Mouse (Mus musculus): Measurements from ENCODE around the gene Opcml. TPM values are rescaled to one million over a fixed set of nuclear protein-coding genes. Genes with fewer than 3 reads are reported as not detected.

Gene Opcml
- polyA plus RNA-seq, 1 experiment from 2014 or later, result 0.31 TPM

DNA sequence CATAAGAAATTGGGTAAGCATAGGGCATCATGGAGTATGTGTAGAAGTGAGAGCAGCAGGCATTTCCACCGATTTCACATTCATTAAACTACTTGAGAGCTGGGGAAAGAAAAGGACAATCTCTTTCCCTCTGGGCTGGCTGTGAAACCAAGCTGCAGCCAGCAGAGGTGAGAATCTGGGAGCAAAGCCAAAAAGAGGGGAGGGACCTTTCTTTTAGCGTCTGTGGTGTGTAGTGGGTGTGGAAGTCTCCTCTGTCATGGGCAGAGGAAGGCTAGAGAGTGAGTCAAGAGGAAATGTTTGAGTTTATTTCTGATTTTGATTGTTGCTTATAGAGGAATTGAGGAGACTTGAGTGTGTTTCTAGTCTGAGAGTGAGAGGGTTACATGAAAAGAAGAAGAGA is 172.8 kb downstream of the Opcml start:
- 22% methylated on average over 2 of the region's 2 CpGs for WGBS (ENCODE audit: insufficient replicate concordance)
- DNase-seq, result no peak
- no peaks in the 10 kb centered on the region for H3K36me3 ChIP-seq
- no peak overlapping the region for H3K4me3 ChIP-seq (replicated peaks)
- no peak for ATAC-seq (ENCODE audit: low read depth)
- no peaks in the 10 kb centered on the region for H3K9me3 ChIP-seq (replicated peaks)
- no peaks in the 10 kb centered on the region for H3K27me3 ChIP-seq
- H3K9ac ChIP-seq, result no peak overlapping the region
- no peak overlapping the region for H3K27ac ChIP-seq
- no peaks in the 10 kb centered on the region for H3K4me1 ChIP-seq (replicated peaks)
- no peak overlapping the region for H3K4me2 ChIP-seq

- no peaks in the 10 kb centered on the region for H3K36me3 ChIP-seq
- H3K9me3 ChIP-seq (replicated peaks), result no peaks in the 10 kb centered on the region
- H3K4me3 ChIP-seq (replicated peaks), result no peak overlapping the region
- no peak overlapping the region for H3K4me2 ChIP-seq
- 60% methylated on average over 10 of the region's 10 CpGs for WGBS (ENCODE audit: insufficient replicate concordance)
- ATAC-seq (ENCODE audit: low read depth), result no peak
- no peaks in the 10 kb centered on the region for H3K27me3 ChIP-seq
- no peak for DNase-seq
- H3K4me1 ChIP-seq (replicated peaks), result no peaks in the 10 kb centered on the region
- no peak overlapping the region for H3K9ac ChIP-seq
- no peak overlapping the region for H3K27ac ChIP-seq
These were observed 174.5 kb downstream of the Opcml start for GRCm38 (mm10) chr9:27964902-27965550.

- ATAC-seq (ENCODE audit: low read depth) (no peak), DNase-seq (no peak)
- H3K9ac ChIP-seq, result no peak overlapping the region
- H3K4me3 ChIP-seq (replicated peaks), result no peak overlapping the region
- H3K4me2 ChIP-seq, result no peak overlapping the region
- H3K27ac ChIP-seq, result no peak overlapping the region
- H3K27me3 ChIP-seq, result no peaks in the 10 kb centered on the region
- H3K36me3 ChIP-seq, result no peaks in the 10 kb centered on the region
- H3K4me1 ChIP-seq (replicated peaks), result no peaks in the 10 kb centered on the region
- H3K9me3 ChIP-seq (replicated peaks), result no peaks in the 10 kb centered on the region
These were observed 177.7 kb downstream of the Opcml start for GRCm38 (mm10) chr9:27968266-27968665.

- no peak for DNase-seq
- Histone ChIP-seq H3K36me3 (no peaks in the 10 kb centered on the region), H3K27me3 (no peaks in the 10 kb centered on the region), H3K9me3 (replicated peaks) (no peaks in the 10 kb centered on the region), H3K4me3 (replicated peaks) (no peak overlapping the region), H3K4me2 (no peak overlapping the region), H3K4me1 (replicated peaks) (no peaks in the 10 kb centered on the region), H3K9ac (no peak overlapping the region), H3K27ac (no peak overlapping the region)
- no peak for ATAC-seq (ENCODE audit: low read depth)
- WGBS (ENCODE audit: insufficient replicate concordance), result 63% methylated on average over 5 of the region's 5 CpGs
These were observed 181.7 kb downstream of the Opcml start for GRCm38 (mm10) chr9:27972293-27972692.

- Histone ChIP-seq H3K9me3 (replicated peaks) (no peaks in the 10 kb centered on the region), H3K27ac (no peak overlapping the region), H3K4me1 (replicated peaks) (no peaks in the 10 kb centered on the region), H3K4me3 (replicated peaks) (no peak overlapping the region), H3K9ac (no peak overlapping the region), H3K36me3 (no peaks in the 10 kb centered on the region), H3K27me3 (no peaks in the 10 kb centered on the region), H3K4me2 (no peak overlapping the region)
- no peak for ATAC-seq (ENCODE audit: low read depth)
- no peak for DNase-seq
These were observed 192.0 kb downstream of the Opcml start for GRCm38 (mm10) chr9:27982576-27982975.

DNA sequence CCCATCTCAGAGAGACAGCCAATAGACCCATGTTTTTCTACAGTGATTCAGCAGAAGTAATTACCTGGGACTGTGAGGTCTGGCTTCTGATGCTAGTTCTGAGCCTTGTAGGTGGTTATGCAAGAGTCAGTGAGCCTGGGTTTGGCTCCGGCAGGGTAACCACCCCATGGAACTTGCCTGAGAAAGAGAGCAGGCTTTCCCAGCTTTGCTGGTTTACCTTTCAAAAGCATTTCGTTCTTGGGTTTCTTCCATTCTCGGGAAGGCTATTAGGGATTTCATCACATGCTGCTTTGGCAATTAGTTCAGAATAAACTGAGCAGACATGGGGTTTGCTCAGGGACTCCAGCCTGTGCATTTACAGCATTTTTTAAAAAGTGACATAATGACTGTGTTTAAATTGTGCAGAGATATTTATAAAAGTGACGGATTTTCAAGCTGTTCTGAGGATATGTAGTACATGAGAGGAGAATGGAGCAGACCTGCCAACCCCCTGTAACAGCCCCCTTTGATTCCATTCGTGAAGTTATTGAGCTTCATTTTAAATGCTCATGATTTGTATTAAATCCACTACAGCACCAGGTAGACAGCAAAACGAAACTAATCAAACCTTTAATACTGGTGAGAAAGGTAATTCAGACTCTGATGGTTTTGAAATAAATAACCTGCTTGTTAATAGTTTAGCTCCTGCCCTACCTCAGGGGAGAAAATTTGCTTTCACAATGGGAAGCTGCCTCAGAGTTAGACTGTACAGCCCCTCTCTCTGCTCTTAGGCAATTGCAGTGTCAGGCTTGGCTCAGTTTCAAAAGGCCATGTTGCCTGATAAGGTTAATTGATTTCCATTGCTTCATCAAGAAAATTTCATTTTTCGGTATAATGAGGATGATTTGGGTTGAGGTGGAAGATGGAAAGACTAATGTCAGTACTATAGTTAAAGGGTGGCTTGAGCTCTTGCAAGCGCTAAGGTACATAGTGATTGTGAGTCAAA is 196.3 kb downstream of the Opcml start:
- Histone ChIP-seq H3K4me3 (replicated peaks) (no peak overlapping the region), H3K9me3 (replicated peaks) (no peaks in the 10 kb centered on the region), H3K4me1 (replicated peaks) (no peaks in the 10 kb centered on the region), H3K27me3 (no peaks in the 10 kb centered on the region), H3K27ac (no peak overlapping the region), H3K36me3 (no peaks in the 10 kb centered on the region), H3K9ac (no peak overlapping the region), H3K4me2 (no peak overlapping the region)
- DNase-seq (no peak), ATAC-seq (ENCODE audit: low read depth) (no peak)
- 51% methylated on average over 8 of the region's 8 CpGs for WGBS (ENCODE audit: insufficient replicate concordance)

DNA sequence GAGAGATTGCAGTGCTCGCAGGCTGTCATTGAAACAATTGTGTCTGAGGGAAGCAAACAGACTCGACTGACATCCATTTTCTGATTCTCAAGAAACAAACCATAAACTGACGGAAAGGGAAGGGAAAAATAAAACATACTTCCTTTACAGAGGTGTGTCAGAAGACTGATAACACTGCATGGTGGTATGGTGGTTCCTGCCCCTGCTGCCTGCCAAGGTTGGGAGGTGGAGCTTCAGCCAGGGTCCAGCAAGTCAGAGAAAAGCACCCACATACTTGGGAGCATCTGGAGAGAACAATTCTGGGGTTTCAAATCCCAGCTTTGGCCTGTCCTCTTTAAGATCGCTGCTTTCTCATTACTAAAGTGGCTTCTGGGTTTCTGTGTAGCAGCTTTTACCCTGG is 201.0 kb downstream of the Opcml start:
- Histone ChIP-seq H3K36me3 (no peaks in the 10 kb centered on the region), H3K4me1 (replicated peaks) (no peaks in the 10 kb centered on the region), H3K9me3 (replicated peaks) (no peaks in the 10 kb centered on the region), H3K27me3 (no peaks in the 10 kb centered on the region), H3K9ac (no peak overlapping the region), H3K27ac (no peak overlapping the region), H3K4me2 (no peak overlapping the region), H3K4me3 (replicated peaks) (no peak overlapping the region)
- DNase-seq, result no peak
- ATAC-seq (ENCODE audit: low read depth), result no peak
- 24% methylated on average over 4 of the region's 4 CpGs for WGBS (ENCODE audit: insufficient replicate concordance)

- Histone ChIP-seq H3K9ac (no peak overlapping the region), H3K4me1 (replicated peaks) (no peaks in the 10 kb centered on the region), H3K36me3 (no peaks in the 10 kb centered on the region), H3K4me2 (no peak overlapping the region), H3K9me3 (replicated peaks) (no peaks in the 10 kb centered on the region), H3K27me3 (no peaks in the 10 kb centered on the region), H3K4me3 (replicated peaks) (no peak overlapping the region), H3K27ac (no peak overlapping the region)
- WGBS (ENCODE audit: insufficient replicate concordance), result 76% methylated on average over 7 of the region's 7 CpGs
- ATAC-seq (ENCODE audit: low read depth), result no peak
- DNase-seq, result no peak
These were observed 206.0 kb downstream of the Opcml start for GRCm38 (mm10) chr9:27996536-27996935.

- DNase-seq, result no peak
- no peaks in the 10 kb centered on the region for H3K36me3 ChIP-seq
- H3K9me3 ChIP-seq (replicated peaks), result no peaks in the 10 kb centered on the region
- no peak overlapping the region for H3K4me3 ChIP-seq (replicated peaks)
- no peaks in the 10 kb centered on the region for H3K27me3 ChIP-seq
- WGBS (ENCODE audit: insufficient replicate concordance), result 44% methylated on average over 4 of the region's 4 CpGs
- H3K9ac ChIP-seq, result no peak overlapping the region
- H3K4me1 ChIP-seq (replicated peaks), result no peaks in the 10 kb centered on the region
- no peak overlapping the region for H3K4me2 ChIP-seq
- no peak for ATAC-seq (ENCODE audit: low read depth)
- H3K27ac ChIP-seq, result no peak overlapping the region
These were observed 208.2 kb downstream of the Opcml start for GRCm38 (mm10) chr9:27998767-27999166.

- no peak overlapping the region for H3K27ac ChIP-seq
- WGBS (ENCODE audit: insufficient replicate concordance), result 50% methylated on average over 3 of the region's 3 CpGs
- no peak for DNase-seq
- ATAC-seq (ENCODE audit: low read depth), result no peak
- H3K9ac ChIP-seq, result no peak overlapping the region
- no peak overlapping the region for H3K4me3 ChIP-seq (replicated peaks)
- no peaks in the 10 kb centered on the region for H3K27me3 ChIP-seq
- H3K9me3 ChIP-seq (replicated peaks), result no peaks in the 10 kb centered on the region
- no peaks in the 10 kb centered on the region for H3K36me3 ChIP-seq
- H3K4me1 ChIP-seq (replicated peaks), result no peaks in the 10 kb centered on the region
- no peak overlapping the region for H3K4me2 ChIP-seq
These were observed 212.6 kb downstream of the Opcml start for GRCm38 (mm10) chr9:28003131-28003530.

GRCm38 (mm10) chr9:28011483-28011882 is 220.9 kb downstream of the Opcml start:
- Histone ChIP-seq H3K27me3 (no peaks in the 10 kb centered on the region), H3K36me3 (no peaks in the 10 kb centered on the region), H3K4me2 (no peak overlapping the region), H3K4me1 (replicated peaks) (no peaks in the 10 kb centered on the region), H3K9me3 (replicated peaks) (no peaks in the 10 kb centered on the region), H3K4me3 (replicated peaks) (no peak overlapping the region), H3K27ac (no peak overlapping the region), H3K9ac (no peak overlapping the region)
- no peak for ATAC-seq (ENCODE audit: low read depth)
- no peak for DNase-seq
- WGBS (ENCODE audit: insufficient replicate concordance), result 48% methylated on average over 8 of the region's 8 CpGs

GRCm38 (mm10) chr9:28012664-28013063 is 222.1 kb downstream of the Opcml start:
- ATAC-seq (ENCODE audit: low read depth), result no peak
- Histone ChIP-seq H3K4me1 (replicated peaks) (no peaks in the 10 kb centered on the region), H3K4me2 (no peak overlapping the region), H3K27me3 (no peaks in the 10 kb centered on the region), H3K4me3 (replicated peaks) (no peak overlapping the region), H3K9ac (no peak overlapping the region), H3K9me3 (replicated peaks) (no peaks in the 10 kb centered on the region), H3K27ac (no peak overlapping the region), H3K36me3 (no peaks in the 10 kb centered on the region)
- 47% methylated on average over 7 of the region's 7 CpGs for WGBS (ENCODE audit: insufficient replicate concordance)
- no peak for DNase-seq

All from liver, embryonic 13.5 days (tissue).